Mouse (Mus musculus) right cerebral cortex, postnatal 4 days (tissue): Measurements from ENCODE around the gene Slc35a2.
"Not testable (repeated sequence)": the region's sequence is repeated elsewhere in the genome, so short reads cannot be mapped to it uniquely, and the experiment has no call there.

Experiments
- DNase-seq: peaks from one replicate; pipeline ENCODE4 v3.0.0-alpha.2; 2022

Slc35a2 gene

GRCm38 (mm10) chrX:7909242-7909641 is 25.4 kb downstream of the Slc35a2 start, which contains the start of gene Gm10490:
Gm10490 (plus strand) TSS chrX:7909542.
- not testable (repeated sequence) for DNase-seq

GRCm38 (mm10) chrX:7910473-7910872 is 26.6 kb downstream of the Slc35a2 start:
- DNase-seq = no peak

- not testable (repeated sequence) for DNase-seq
Measured at GRCm38 (mm10) chrX:7915669-7916068, 31.8 kb downstream of the Slc35a2 start.

- not testable (repeated sequence) for DNase-seq
Measured at GRCm38 (mm10) chrX:7917960-7918359, 34.1 kb downstream of the Slc35a2 start.

- DNase-seq = peak; percentile 67
Measured at GRCm38 (mm10) chrX:7919601-7920383, 36.0 kb downstream of the Slc35a2 start, which contains the start of gene Pcsk1n. Pcsk1n (plus strand) TSS chrX:7919822.

- DNase-seq = peak; percentile 10
Measured at GRCm38 (mm10) chrX:7922032-7922431, 38.2 kb downstream of the Slc35a2 start.

- no peak for DNase-seq
Measured at GRCm38 (mm10) chrX:7926266-7926665, 42.4 kb downstream of the Slc35a2 start.

- DNase-seq = no peak
Measured at GRCm38 (mm10) chrX:7927116-7927515, 43.3 kb downstream of the Slc35a2 start.

GRCm38 (mm10) chrX:7928270-7928790 is 44.5 kb downstream of the Slc35a2 start, which contains the start of gene Eras:
Eras (minus strand) TSS chrX:7928607.
- no peak for DNase-seq

- DNase-seq = no peak
Measured at GRCm38 (mm10) chrX:7936874-7937273, 53.0 kb downstream of the Slc35a2 start.

- DNase-seq = no peak
Measured at GRCm38 (mm10) chrX:7937667-7938066, 53.8 kb downstream of the Slc35a2 start.
